Mouse (Mus musculus) C2C12 (cell line): Measurements from ENCODE around the gene Slc25a17. TPM values are rescaled to one million over a fixed set of nuclear protein-coding genes. Genes with fewer than 3 reads are reported as not detected.

ENCODE experiments used
- H3K27me3 ChIP-seq: one replicate; pipeline ENCODE4 v1.6.1; 2011; ENCODE audit not compliant: control insufficient read depth, insufficient read depth, insufficient read length
- H3K36me3 ChIP-seq: one replicate; pipeline ENCODE4 v1.6.1; 2011; ENCODE audit not compliant: control insufficient read depth, insufficient read depth
- H3K4me3 ChIP-seq: one replicate; pipeline ENCODE4 v1.5.1; 2011; ENCODE audit warnings: mild to moderate bottlenecking, control low read depth; ENCODE audit not compliant: poor library complexity, insufficient read depth, severe bottlenecking
- H3K79me2 ChIP-seq: one replicate; pipeline ENCODE4 v1.6.1; 2011; ENCODE audit not compliant: control insufficient read depth, insufficient read depth
- H3K79me3 ChIP-seq: one replicate; pipeline ENCODE4 v1.6.1; 2011; ENCODE audit warnings: low read depth, control low read depth
- H3ac ChIP-seq: one replicate; pipeline ENCODE3; 2011; ENCODE audit warnings: low read depth; ENCODE audit not compliant: control insufficient read depth, insufficient read length
- CEBPB ChIP-seq: IDR thresholded peaks from one replicate; pipeline ENCODE4 v1.6.1; 2011; ENCODE audit warnings: low read depth, mild to moderate bottlenecking, control low read depth, moderate library complexity
- CTCF ChIP-seq: IDR thresholded peaks from one replicate; pipeline ENCODE4 v1.5.1; 2011; ENCODE audit not compliant: control insufficient read depth, insufficient read depth, insufficient read length
- FOSL1 ChIP-seq: IDR thresholded peaks from one replicate; pipeline ENCODE4 v1.8.0; 2011; ENCODE audit warnings: mild to moderate bottlenecking, low read length; ENCODE audit not compliant: poor library complexity, insufficient read depth, severe bottlenecking
- MAX ChIP-seq: IDR thresholded peaks from one replicate; pipeline ENCODE4 v1.6.1; 2011; ENCODE audit warnings: mild to moderate bottlenecking, control low read depth
- MYOD1 ChIP-seq: IDR thresholded peaks from one replicate; pipeline ENCODE4 v1.6.1; 2011; ENCODE audit warnings: low read depth; ENCODE audit not compliant: control insufficient read depth, insufficient read length
- MYOG ChIP-seq: IDR thresholded peaks from one replicate; pipeline ENCODE4 v1.6.1; 2011; ENCODE audit not compliant: control insufficient read depth, insufficient read length; ENCODE audit errors: extremely low read depth
- USF1 ChIP-seq: IDR thresholded peaks from one replicate; pipeline ENCODE4 v1.6.1; 2011; ENCODE audit warnings: low read depth, mild to moderate bottlenecking, control low read depth, moderate library complexity
- polyA plus RNA-seq: library from polyadenylated mRNA; unstranded; fragments of >200 nt; fragmentation: generic; extraction: Trizol; gene quantifications from one replicate; pipeline ENCODE4 v1.2.1, GENCODE M21; 2012; ENCODE audit warnings: missing spikeins

The Slc25a17 gene
- polyA plus RNA-seq, 1 experiment = 64.7 TPM

GRCm38 (mm10) chr15:81361022-81361404 is 401 bp upstream of the Slc25a17 start:
- Histone ChIP-seq H3K79me2 (peaks cover 41% of the 10 kb centered on the region), H3ac (no peak overlapping the region), H3K79me3 (peaks cover 25% of the 10 kb centered on the region), H3K36me3 (peaks cover 55% of the 10 kb centered on the region), H3K27me3 (no peaks in the 10 kb centered on the region), H3K4me3 (no peak overlapping the region)
- TF ChIP-seq MAX = no peak
- TF ChIP-seq USF1 = no peak
- TF ChIP-seq MYOD1 = no peak
- no peak for TF ChIP-seq CTCF
- TF ChIP-seq CEBPB = no peak
- no peak for TF ChIP-seq MYOG
- TF ChIP-seq FOSL1 = no peak

DNA sequence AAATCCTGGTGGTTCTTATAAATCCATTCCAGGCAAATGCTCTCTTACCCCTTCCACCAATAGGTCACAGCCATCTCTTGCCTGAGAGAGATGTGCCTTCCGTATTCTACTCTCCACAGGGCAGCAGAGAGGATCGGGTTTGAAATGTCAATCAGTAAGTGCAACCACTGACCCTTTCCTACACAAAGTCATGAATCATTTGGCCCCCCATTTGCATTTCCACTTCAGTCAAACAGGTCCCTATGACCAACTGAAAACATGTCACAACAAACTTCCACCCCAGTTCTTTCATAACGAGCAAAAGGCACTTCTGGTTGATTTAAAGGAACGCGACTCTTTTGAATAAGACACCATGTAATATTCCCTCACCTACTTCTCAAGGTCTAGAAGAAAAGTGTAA is 1.2 kb downstream of the Slc25a17 start:
- H3K27me3 ChIP-seq = no peaks in the 10 kb centered on the region
- peak overlapping the region; percentile 81 for H3K4me3 ChIP-seq
- H3ac ChIP-seq = no peak overlapping the region
- H3K36me3 ChIP-seq = peaks cover 39% of the 10 kb centered on the region
- H3K79me3 ChIP-seq = peaks cover 28% of the 10 kb centered on the region
- no peak for TF ChIP-seq USF1
- peaks cover 56% of the 10 kb centered on the region for H3K79me2 ChIP-seq

GRCm38 (mm10) chr15:81358943-81359342 is 1.7 kb downstream of the Slc25a17 start:
- Histone ChIP-seq H3K79me3 (peaks cover 28% of the 10 kb centered on the region), H3K79me2 (peaks cover 60% of the 10 kb centered on the region), H3K36me3 (peaks cover 38% of the 10 kb centered on the region), H3K27me3 (no peaks in the 10 kb centered on the region), H3K4me3 (no peak overlapping the region), H3ac (no peak overlapping the region)
- no peak for TF ChIP-seq CEBPB
- no peak for TF ChIP-seq FOSL1
- no peak for TF ChIP-seq CTCF
- no peak for TF ChIP-seq MAX

DNA sequence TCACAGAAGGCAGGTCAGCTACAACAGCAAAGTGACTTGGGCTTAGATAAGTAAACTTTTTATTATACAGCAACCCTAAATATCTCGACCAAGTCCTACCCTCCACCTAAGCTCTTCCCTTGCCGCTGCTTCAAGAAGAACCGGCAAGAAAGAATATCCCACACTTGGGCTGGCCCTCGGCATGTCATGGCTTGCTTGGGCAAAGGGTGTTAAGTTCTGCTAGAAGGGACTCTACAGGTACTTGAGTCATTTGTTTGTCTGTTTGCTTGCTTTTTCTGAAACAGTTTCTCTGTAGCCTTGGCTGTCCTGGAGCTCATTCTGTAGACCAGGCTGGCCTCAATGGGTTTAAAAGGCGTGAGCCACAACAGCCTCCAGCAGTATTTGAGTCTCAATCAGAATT is 3.7 kb downstream of the Slc25a17 start:
- no peak for TF ChIP-seq USF1
- TF ChIP-seq MYOG = no peak
- H3K79me2 ChIP-seq = peaks cover 75% of the 10 kb centered on the region
- no peak overlapping the region for H3ac ChIP-seq
- H3K27me3 ChIP-seq = no peaks in the 10 kb centered on the region
- no peak overlapping the region for H3K4me3 ChIP-seq
- peaks cover 28% of the 10 kb centered on the region for H3K79me3 ChIP-seq
- H3K36me3 ChIP-seq = peaks cover 28% of the 10 kb centered on the region

GRCm38 (mm10) chr15:81355146-81355761 is 5.4 kb downstream of the Slc25a17 start:
- H3K36me3 ChIP-seq = peaks cover 28% of the 10 kb centered on the region
- H3K27me3 ChIP-seq = no peaks in the 10 kb centered on the region
- peaks cover 33% of the 10 kb centered on the region for H3K79me3 ChIP-seq
- peaks cover 87% of the 10 kb centered on the region for H3K79me2 ChIP-seq
- TF ChIP-seq MAX = peak; percentile 62
- no peak for TF ChIP-seq CTCF
- no peak overlapping the region for H3ac ChIP-seq
- H3K4me3 ChIP-seq = no peak overlapping the region

DNA sequence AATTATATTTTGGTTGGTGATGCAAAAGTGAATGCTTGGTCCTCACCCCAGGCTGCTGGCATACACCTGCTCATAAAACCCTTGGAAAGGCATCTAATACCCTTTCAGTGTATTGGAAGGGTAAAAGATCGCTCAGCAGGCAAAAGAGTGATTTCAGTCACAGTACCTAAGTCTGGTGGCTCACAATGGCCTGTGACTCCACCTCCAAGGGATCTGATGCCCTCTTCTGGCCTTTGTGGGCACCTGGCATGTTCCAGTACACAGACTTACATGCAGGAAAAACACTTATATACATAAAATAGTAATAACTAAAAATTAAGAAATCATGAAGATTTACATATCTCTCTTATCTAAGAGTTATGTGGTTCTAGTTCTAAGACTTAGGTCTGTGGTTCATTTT is 8.0 kb downstream of the Slc25a17 start:
- Histone ChIP-seq H3K79me2 (peaks cover 83% of the 10 kb centered on the region), H3K79me3 (peaks cover 9% of the 10 kb centered on the region), H3ac (no peak overlapping the region), H3K36me3 (peaks cover 17% of the 10 kb centered on the region), H3K4me3 (no peak overlapping the region), H3K27me3 (no peaks in the 10 kb centered on the region)
- peak; percentile 11 for TF ChIP-seq CTCF
- TF ChIP-seq MYOG = no peak

- no peak overlapping the region for H3K4me3 ChIP-seq
- H3K79me2 ChIP-seq = peaks cover 78% of the 10 kb centered on the region
- H3K79me3 ChIP-seq = peaks cover 9% of the 10 kb centered on the region
- TF ChIP-seq MAX (no peak), MYOD1 (no peak), MYOG (no peak), CEBPB (no peak), FOSL1 (no peak), CTCF (no peak), USF1 (no peak)
- no peaks in the 10 kb centered on the region for H3K27me3 ChIP-seq
- no peak overlapping the region for H3ac ChIP-seq
- peaks cover 10% of the 10 kb centered on the region for H3K36me3 ChIP-seq
Measured at GRCm38 (mm10) chr15:81350401-81350800, 10.2 kb downstream of the Slc25a17 start.
